Mouse (Mus musculus) ovary, postnatal 36 days (tissue): Measurements from ENCODE around the gene Pax7.

Experiments used
- DNase-seq: peaks from one replicate; pipeline ENCODE4 v3.0.0; 2022; ENCODE audit warnings: low spot score, mixed read lengths

The Pax7 gene

DNA sequence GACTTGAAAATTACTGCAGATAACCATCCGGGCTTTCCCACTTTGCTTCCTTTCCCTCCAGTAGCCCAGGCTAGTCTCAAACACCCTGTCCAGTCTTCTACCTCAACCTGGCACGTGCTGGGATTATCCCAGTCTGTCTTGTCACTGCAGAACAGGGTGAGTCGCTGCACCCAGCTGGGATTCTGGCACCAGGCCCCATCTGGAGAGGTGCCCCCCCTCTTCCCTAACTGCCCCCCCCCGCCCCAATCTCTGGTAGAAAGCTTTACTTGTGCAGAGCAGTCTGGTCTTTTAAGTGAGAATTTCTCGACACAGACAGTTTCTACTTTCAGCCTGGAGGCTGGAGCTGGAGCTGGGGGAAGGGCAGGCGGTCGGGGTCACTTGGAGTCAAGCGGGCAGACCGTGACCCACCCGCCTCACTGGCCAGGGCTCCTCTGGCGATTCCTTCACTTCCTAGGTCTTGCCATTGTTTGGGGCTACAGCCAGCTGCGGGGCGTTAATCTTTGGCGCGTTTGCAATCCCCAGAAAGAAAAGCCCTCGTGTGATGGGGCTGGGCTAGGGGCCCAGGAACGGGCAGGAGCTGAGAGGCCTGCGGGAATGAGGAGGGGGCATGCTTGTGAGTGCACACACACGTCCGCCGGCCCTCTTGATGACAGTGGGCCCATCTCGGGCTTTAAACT lies 22.4 kb downstream of the Pax7 start:
- no peak for DNase-seq

DNA sequence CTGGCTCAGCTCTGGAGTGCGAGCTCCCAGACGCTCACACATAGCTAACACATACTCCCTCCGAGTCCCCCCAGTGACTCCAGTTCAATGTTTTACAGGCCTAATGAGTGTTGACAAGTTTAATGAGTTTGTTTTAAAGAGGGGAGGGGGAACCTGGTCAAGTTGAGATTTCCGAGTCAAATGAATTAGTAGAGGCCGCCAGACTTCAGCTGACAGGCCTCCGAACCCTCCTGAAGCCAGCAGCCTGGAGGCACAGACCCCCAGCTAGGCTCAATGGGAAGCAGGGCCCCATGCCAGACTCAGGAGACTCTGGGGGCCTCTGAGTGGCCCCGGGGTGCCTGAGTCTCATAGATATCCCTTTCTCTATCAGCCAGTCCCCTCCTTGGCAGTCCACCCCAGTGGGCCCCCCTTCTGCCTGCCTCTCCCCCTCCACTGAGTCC lies 23.9 kb downstream of the Pax7 start:
- no peak for DNase-seq

DNA sequence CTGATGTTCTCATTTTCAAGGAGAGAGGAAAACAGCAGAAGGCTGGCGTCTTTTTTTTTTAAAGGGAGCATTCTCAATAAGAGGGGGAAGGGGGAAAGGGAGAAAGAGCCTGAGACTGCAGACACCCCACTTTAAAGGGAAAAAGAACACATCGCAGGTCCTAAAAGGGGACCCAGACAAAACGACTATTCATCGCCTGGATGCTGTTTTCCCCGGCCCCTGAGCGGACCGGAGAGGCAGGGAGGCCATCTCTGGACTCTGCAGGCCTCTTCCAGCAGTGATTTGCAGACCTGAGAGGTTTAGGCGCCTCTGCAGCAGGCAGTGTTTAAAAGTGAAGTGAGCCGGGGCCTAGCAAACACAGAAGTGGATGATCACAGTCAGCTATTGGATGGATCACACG lies 25.5 kb downstream of the Pax7 start:
- no peak for DNase-seq

DNA sequence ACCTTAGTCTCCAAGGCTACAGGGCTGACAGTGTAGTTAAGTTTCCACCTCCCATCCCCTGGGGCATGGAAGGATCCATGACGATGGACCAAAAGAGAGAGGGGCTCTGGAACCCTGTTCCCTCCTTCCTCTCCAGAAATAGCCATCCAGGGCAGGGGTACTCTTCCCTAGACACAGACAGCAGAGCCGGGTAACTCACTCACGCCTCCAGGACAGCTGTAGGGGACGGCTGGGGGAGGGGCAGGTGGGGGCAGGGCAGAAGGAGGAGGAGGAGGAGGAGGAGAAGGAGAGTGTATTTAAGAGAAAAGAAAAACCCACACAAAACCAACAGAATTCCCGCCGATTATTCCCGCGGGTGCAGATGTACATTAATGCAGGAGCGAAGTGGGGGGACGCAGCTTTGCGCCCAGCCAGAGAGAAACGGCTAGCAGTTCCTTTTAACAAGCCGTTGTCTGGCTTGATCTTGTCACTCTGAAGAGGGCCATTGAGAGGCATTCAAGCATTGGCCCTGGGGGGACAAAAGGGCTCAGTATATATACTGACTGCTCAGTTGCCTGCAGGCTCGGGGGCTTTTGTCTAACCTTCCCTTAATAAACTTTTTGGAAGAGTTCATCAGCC lies 26.0 kb downstream of the Pax7 start:
- DNase-seq = no peak

DNA sequence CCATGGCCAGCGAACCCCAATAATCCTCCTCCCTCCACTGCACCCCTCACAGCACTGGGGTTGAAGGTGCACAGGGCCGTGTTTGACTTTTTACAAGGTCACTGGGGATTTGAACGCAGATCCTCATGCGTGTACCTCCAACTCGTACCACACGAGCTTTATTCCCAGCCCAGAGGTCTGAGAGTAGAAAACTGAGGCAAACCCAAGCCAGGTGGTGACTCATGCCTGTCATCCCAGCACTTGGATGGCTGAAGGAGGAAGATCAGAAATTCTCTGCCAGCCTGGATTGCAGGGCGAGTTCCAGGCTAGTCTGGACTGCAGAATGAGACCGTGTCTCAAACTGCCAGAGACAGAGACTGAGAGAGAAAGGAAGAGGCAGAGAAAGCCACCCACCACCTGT lies 28.4 kb downstream of the Pax7 start:
- DNase-seq = no peak

DNA sequence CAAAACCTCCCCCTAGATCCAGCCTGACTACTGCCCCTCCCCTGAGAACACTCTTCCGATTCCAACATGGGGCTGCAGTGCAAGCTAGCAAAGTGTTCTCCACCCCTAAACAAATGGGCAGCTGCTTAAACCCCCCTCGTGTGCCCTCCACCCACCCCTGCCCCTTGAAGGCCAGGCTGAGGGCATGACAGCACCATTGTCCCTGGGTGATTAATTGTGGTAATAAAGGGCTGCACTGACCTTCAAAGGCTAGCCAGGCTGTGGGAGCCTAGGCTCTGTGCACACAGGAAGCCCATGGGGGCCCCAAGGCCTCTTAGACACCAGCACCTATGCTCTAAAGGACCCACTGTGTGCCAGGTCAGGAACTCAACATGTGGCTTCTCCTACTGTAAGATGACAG lies 29.3 kb downstream of the Pax7 start:
- no peak for DNase-seq

DNA sequence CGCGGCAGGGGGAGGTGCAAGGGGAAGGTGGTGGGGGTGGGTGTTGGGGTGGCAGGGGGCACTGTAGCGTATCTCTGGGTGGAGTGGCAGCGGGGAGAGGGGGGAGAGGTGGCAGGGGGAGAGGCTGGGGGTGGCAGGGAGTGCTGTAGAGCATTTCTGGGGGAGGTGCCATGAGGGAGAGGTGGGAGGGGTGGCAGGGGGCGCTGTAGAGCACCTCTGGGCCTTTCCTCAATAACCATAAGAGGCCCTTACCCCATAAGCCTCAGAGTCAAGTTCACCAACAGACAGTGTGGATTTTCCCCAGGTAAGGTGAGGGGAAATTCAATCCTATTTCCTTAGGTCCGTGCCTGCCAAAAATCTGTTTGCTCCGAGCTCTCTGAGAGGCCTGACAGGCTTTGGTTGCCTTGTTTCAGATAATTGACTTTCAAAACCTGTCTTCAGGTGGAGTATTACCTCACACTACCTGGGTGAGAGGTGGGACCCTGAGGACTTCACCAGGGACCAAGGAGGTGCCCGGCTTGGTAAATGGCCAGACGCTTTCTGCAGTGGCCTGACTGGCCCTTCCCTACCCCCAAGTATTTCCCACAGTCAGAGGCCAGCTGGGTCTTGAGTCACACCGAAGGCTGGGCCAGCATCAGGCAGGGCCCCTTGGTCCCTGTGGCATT lies 33.8 kb downstream of the Pax7 start:
- no peak for DNase-seq

DNA sequence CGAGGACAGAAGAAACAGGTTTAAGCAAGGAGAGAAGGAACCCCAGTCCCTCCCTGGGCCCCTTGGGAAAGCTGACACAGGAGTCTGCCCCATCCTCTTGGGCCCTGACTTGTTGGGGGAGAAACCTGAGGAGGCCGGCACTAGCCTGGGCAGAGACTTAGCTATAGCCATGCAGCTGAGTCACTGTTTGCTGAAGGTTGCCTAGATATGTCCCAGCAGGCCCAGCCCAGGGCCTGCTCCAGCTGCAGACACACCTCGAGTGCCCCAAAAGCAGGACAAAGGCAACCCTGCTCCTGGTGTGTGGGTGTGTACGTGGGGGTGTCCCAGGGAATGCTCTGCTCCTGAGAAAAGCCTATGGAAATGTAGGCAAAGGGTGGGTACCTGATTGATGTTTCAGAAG lies 36.0 kb downstream of the Pax7 start:
- DNase-seq = no peak

DNA sequence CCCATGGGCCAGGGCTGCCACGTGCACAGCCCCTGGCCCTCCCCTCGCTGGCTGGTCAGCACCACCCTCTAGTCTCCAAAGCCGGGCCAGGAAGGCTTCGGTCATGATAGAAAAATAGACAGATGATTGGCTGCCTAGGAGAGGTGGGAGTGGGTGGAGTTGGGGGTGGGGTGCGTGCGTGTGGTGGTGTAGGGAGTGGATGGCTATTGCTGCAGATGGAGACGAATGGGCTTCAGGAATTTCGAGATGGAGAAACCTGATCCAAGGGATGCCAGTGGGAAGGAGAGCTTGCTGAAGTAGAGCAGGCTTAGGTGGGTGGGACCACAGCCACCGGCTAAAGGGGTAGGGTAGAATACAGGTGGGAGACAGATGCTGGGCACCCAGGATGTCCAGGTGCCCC lies 37.2 kb downstream of the Pax7 start:
- DNase-seq = no peak

DNA sequence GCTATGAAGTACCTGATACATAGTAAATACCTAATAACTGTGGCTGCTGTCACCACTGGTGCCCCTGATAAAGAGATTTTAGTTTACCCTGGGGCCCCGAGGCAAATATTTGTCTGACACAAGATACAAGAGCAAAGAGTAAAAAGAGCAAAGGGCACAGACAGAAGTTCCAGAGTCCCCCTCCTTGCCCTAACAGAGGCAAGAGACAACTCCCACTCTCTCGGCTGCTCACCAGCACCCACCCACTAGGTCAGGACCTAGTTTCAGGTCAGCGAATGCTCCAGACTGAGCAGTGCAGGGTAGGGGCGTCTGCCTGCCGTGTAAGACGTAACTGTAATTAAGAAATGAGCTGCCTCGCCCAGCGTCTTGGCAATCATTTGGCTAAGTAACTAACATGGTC lies 42.2 kb downstream of the Pax7 start:
- DNase-seq = no peak

DNA sequence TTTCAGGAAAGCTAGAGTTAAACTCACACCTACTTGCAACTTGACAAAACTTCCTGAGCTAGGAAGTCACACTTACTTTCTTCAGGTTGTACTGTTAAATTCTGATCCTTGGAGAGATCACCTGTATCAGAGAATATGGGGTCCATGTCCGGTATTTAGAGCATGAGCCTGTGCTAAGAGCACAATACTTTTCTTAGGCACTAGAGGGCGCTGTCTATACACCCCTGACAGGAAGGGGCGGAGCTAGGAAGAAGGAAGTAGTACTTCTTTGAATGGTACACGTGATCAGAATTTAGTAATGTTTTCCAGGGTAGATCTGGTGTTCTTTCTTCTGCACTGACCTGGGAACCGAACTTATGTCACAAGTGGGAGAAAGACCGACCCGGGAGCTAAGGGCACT lies 43.6 kb downstream of the Pax7 start:
- no peak for DNase-seq

DNA sequence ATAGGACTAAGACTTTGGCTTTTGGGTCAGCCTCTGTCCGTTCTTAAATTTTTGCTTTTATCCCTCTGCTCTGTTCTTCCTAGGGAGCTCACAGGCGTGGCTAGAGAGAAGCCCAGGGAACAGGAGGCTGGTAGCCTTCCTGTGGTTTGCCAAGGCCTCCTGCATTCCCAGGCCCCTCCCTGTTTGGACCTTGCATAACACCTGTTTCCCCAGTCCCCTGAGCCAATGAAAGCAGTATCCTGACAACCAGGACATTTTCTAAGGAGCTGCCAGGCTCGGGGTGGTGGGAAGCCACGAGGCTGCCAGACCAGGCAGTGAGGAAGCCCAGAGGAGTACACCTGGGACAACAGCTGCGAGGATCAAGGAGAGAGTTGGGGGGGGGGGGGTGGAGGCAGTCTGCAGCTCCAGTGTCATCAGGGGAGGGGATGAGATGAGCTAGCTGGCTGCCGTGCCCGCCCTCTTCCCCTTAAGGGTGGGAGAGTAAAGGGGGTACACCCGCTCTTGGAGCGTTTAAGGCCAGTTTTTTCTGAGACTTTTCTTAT lies 50.3 kb downstream of the Pax7 start:
- DNase-seq = no peak

DNA sequence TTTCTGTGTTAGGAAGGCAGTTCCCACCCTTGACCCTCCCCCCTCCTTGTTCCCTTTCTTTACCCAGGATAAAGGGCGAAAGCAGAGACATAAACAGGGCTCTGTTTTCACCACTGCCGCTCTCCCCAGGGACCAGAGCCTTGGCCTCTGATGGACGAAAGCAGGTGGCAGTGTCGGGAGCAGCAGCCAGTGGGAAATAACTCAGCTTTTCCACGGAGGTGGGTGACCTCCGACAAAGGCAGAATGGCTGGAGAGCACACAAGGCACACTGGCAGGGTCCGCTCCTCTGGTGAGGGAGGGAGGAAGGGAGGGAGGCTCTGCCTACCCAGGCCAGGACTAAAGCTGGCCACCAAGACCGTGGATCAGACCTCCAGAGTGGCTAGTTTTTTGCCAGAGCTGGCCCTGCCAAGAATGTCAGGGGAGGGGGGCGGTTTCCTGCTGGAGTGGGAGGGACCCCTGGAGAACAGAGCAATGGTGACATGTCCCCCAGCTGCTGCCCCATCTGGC lies 62.1 kb downstream of the Pax7 start:
- no peak for DNase-seq

DNA sequence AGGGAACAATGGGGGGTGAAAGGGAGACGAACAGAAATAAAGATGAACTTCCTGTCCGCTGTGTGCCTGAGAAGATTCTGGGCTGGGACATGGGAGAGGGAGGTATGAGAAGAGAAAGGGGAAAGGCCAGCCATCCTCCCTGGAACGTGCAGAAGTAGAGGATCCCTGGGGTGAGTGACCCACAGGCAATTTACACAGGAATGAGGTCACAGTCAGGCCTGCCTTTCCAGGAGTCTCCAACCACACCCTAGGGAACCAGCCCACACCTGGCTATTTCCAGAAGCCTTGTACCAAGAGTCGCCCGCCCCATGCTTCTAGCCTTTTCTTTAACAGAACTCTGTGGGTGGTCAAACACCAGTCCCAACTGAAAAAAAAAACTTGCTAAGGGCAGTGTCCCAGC lies 65.5 kb downstream of the Pax7 start:
- DNase-seq = no peak

DNA sequence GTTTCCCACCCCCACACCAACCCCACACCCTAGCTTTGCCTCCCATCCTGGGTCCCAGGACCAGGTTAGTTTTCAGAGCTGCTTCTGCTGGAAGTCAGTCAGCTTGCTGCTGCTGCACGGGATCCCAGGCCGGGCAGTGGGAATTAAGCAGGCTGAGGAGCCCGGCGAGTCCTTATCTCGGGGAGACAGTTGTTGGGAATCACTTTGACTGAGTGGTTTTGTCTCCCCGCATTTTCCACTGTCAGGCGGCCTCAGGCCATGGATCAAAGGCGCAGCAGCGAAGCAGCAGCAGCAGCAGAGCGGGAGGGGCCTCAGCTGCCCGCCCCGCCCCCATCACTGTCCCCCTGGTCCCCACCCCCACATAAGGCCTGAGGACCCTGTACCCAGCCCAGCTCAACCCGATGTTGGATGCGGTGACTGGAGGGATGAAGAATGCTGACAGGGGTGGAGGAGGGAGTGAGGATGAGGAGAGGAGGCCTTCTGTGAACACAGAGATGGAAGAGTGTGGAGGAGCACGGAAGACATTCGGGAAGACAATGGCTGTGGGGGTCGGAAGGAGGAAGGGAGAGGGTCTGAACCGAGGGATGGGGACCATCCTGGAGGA lies 66.1 kb downstream of the Pax7 start:
- DNase-seq = no peak

DNA sequence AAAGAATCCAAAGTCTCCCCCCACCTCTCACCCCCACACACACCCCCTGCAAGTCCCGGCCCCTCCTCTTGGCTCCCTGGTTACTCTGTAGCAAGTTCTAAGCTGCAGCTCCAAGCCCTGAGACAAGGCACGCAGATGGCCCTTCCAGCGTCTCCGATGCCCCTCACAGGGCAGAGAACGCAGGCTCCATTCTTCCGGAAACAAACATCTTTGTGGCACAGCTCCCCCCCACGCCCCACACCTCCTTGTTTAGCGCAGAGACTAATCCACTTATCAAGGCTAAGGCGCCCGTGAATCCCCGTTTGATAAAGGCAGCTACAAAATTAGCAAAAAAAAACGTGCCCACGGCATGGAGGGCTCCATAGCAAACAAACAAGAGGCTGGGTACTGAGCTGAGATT lies 71.4 kb downstream of the Pax7 start:
- no peak for DNase-seq

DNA sequence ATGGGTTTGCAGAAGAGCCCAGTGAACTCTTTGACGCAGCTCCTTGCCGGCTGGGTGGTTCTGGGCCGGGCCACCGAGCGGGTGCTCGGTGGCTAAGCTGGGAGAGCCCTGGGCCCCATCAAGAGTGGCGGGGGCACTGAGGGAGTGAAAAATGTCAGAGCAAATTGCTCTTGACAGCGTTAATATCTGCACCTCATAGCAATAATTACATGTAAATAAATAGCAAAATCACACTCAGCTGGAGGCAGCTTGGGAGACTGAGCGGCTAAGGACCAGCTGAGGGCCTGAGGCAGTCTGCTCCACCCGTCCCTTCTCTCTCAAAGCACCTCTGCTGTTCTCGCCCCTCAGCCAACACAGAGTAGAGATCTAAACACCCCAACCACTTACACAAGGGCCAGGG lies 72.6 kb downstream of the Pax7 start:
- DNase-seq = no peak

DNA sequence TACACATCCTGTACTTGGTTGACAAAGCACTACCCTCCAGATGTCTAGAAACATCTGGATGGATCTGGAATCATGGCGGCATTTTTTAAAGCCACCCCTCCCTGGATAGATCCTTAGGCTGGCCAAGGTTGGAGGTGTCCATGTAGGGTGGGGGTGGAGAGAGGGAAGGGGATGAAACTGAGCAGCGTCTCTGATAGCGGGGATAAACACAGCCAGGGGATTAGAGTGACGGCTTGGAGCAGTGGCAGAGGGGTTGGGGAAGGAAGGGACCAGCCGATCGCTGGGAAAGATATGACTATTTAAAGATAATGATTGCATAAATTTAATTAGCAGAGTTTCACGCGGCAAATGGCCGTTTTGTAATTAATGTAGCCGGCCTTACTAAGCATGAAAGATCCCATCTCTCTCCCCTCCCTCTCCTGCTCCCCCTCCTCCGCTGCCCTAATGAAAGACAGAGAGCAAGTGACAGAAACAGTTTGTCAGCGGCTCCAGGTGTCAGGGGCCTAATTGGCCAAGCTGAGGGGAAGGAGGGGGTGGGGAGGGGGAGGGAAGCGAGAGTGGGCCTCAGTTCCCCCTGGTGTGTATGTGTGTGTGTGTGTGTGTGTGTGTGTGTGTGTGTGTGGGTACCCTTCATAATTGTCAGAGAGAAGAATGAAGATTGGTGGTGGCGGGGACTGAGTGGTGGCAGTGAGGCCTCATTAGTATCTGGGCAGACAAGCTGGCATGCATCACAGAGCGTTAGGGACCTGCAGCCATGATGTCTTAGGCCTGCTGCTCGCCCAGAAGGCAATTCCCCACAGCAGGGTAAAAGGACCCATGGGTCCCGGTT lies 74.6 kb downstream of the Pax7 start:
- no peak for DNase-seq

DNA sequence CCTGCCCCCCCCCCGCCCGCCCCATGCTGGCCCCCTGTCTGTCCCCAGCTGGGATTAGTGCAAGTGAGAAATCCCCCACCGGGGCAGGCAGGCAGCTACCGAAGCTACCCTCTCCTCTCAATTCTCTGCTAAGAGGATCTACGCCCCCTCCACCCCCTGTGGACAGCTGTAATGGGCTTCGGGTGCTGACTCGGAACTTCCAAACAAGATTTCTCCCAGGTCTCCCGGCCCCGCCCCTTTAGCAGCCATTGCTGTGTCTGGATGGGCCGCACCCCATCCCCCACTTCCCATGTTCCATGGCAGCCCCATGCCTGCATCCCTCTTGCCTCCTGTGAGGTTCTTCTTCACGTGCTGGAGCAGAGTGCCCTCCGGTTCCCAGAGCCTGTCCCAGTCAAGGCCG lies 76.4 kb downstream of the Pax7 start:
- no peak for DNase-seq

DNA sequence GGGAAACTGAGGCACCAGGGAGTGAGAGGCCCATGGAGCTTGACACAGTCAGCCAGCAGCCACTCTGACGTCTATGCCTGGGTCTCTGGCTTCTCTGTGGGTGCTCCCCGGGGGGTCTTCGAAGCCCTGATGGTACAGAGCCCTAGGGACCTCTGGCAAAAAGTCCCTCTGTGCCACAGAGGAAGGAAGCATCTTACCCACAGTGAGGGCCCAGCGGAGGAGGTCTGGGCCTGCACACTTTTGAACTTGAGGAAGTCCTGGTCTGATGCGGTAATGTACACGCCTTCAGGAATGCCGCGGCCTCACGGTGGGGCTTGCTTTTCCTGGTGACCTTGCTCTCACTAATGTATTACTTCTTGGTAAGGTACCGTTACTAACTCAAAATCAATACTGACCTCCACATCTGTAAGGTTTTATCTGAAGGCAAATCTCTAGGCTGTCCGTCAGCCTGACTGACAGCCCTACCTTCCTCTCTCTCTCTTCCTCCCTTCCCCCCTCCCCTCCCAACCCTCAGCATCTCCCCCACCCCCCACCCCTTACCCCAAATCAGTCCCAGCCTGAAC lies 79.1 kb downstream of the Pax7 start:
- DNase-seq = no peak

DNA sequence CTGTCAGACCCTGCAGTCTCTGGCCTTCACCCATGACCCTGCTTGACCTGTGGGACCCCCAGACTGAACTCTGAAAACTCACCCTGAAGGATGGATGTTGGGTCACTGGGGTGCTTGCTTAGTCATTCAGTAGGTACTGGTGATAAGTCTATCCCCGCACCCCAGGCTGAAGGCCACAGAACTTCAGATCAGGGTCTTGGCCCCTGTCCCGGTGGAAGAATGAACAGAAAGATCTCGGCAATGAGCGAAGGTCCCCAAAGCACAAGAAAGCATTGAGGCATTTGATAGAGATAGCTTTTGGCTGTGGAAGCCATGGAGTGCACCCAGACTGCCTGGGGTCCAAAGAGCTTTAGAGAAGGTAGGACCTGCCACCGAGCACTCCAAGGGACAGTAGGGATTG lies 82.4 kb downstream of the Pax7 start:
- DNase-seq = no peak
